Mouse (Mus musculus): ENCODE measurements around the gene Obscn.

DNA sequence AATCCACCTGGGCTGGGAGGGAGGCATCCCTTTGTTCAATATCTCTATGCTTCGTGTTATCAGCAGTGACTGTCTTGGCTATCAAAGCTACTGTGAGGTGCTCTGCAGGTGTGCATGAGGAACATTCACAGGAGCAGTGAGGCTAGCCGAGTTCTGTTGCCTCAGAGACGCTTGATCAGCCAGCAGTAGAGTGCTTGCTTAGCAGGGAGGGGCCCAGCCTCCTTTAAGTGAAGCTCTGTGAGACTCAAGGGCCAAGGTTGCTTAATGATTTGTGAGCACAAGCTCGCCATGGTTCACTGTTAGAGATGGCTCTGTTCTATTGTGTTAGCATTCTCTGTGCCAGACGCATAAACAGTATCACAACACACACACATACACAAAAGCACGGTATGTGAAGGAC lies 166.5 kb downstream of the Obscn start:
- TF ChIP-seq POLR2A (IDR thresholded peaks at IDR 0.05; ENCODE audit: low read depth, low read length) (no peak), CHD1 (IDR thresholded peaks at IDR 0.05; ENCODE audit: low read depth, low read length) (no peak)
